Mouse (Mus musculus) thymus, adult 2 months (tissue): ENCODE data around the gene Cacna2d2.
"Not testable (repeated sequence)": the region's sequence is repeated elsewhere in the genome, so short reads cannot be mapped to it uniquely, and the experiment has no call there.

ENCODE experiments used
- CTCF ChIP-seq: fragments of 200-500 bp; IDR thresholded peaks from 2 replicates; pipeline ENCODE4 v1.5.1; 2012; ENCODE audit warnings: mild to moderate bottlenecking, control low read depth, low read length, moderate library complexity, borderline replicate concordance; ENCODE audit not compliant: control insufficient read depth, poor library complexity, insufficient read depth; ENCODE audit errors: extremely low read depth
- POLR2A ChIP-seq: fragments of 200-500 bp; IDR thresholded peaks from 2 replicates; pipeline ENCODE4 v1.6.1; 2012; ENCODE audit warnings: mild to moderate bottlenecking, low read length, control low read depth, moderate library complexity; ENCODE audit not compliant: control insufficient read depth, poor library complexity, insufficient read depth; ENCODE audit errors: extremely low read depth

DNA sequence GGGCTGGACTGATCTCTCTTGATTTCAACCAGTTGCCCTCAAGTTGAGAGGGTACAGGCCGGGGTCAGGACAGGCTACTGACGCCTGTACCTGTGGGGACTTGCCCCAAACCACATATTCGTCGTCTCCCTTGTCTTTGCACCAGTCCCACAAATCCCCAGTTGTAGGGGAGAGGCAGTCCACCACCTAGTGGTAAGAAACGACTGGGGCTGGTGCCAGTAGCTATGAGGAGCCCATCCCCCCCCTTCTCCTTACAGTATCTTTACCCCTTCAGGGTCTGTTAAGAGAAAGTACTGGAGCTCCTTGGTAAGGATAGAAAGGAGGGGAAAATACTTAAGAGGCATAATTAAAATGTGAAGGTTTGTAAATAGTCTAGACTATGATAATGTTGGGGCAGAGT is 166.1 kb downstream of the Cacna2d2 start:
- TF ChIP-seq POLR2A, CTCF: not testable (repeated sequence)
